Mouse (Mus musculus): Measurements from ENCODE around the gene Mrpl21. TPM values are rescaled to one million over a fixed set of nuclear protein-coding genes. Genes with fewer than 3 reads are reported as not detected.

The Mrpl21 gene
- polyA plus RNA-seq (2017; shearing (Covaris generic)): 73.8 TPM

GRCm38 (mm10) chr19:3282572-3283467 is at the start of gene Mrpl21, which contains the start of gene Ighmbp2:
Gene Mrpl21, plus strand, starts transcription at chr19:3282901.
Gene Ighmbp2, minus strand, starts transcription at chr19:3283017.

GRCm38 (mm10) chr19:3322261-3322969 is 39.7 kb downstream of the Mrpl21 start, which contains the start of gene Cpt1a:
Gene Cpt1a, plus strand, starts transcription at chr19:3322334.

Other genes with a start within 250 kb of the Mrpl21 start
- gene Ighmbp2, start 116 bp downstream of the Mrpl21 start, polyA plus RNA-seq (2017; shearing (Covaris generic)): 11.1 TPM
- 22.3 TPM for gene Cpt1a, start 39.4 kb downstream of the Mrpl21 start, polyA plus RNA-seq (2017; shearing (Covaris generic))
- not detected for gene Tesmin, start 106.0 kb downstream of the Mrpl21 start, polyA plus RNA-seq (2017; shearing (Covaris generic))
- 0.49 TPM for gene Gal, start 131.6 kb downstream of the Mrpl21 start, polyA plus RNA-seq (2017; shearing (Covaris generic))